In genomic region chr11:14387720-14388119, GRCm38 (mm10) we compare ENCODE assay signal across 25 mouse cellular contexts.
DNase-seq lines count a peak whose midpoint lies in the region; ATAC-seq lines count a peak whose summit lies in the region.
"Had no signal": no experiment of that assay in that cellular context is flagged by ENCODE, and none has a peak within 500 bp of the region (broad histone marks: within the 10 kb centered on the region; RNA-seq: fewer than 3 reads in every experiment).

No protein-coding gene starts in this region.

- no peak overlapping the region for H3K4me2 ChIP-seq in forebrain, embryonic 13.5 days
- no peak overlapping the region for H3K4me2 ChIP-seq in liver, embryonic 11.5 days
- H3K4me2 ChIP-seq: embryonic facial prominence, embryonic 13.5 days; heart, embryonic 11.5 days; hindbrain, embryonic 12.5 days; hindbrain, embryonic 15.5 days had no signal

- no peak overlapping the region for H3K9ac ChIP-seq in forebrain, embryonic 13.5 days
- H3K9ac ChIP-seq in liver, embryonic 11.5 days (ENCODE audit: low read depth, low read length): no peak overlapping the region
- H3K9ac ChIP-seq: embryonic facial prominence, embryonic 13.5 days; hindbrain, embryonic 12.5 days; hindbrain, embryonic 15.5 days had no signal

- H3K27ac ChIP-seq in forebrain, embryonic 13.5 days: no peak overlapping the region
- H3K27ac ChIP-seq in forebrain, embryonic 10.5 days: no peak overlapping the region
- no peak overlapping the region for H3K27ac ChIP-seq in liver, embryonic 11.5 days (ENCODE audit: low read depth, low read length)
- H3K27ac ChIP-seq: embryonic facial prominence, embryonic 10.5 days; embryonic facial prominence, embryonic 13.5 days; hindbrain, embryonic 12.5 days; hindbrain, embryonic 15.5 days had no signal

- no peak overlapping the region for H3K4me3 ChIP-seq in forebrain, embryonic 13.5 days
- no peak overlapping the region for H3K4me3 ChIP-seq in forebrain, embryonic 10.5 days
- no peak overlapping the region for H3K4me3 ChIP-seq in liver, embryonic 11.5 days (ENCODE audit: low read depth, low read length)
- H3K4me3 ChIP-seq: embryonic facial prominence, embryonic 10.5 days; embryonic facial prominence, embryonic 13.5 days; erythroblast, embryonic 14.5 days; hindbrain, embryonic 12.5 days; hindbrain, embryonic 15.5 days had no signal

- peak; percentile 66; the same call in 1 of the 2 replicates for ATAC-seq in forebrain, embryonic 13.5 days
- ATAC-seq in frontal cortex, adult (ENCODE audit: low TSS enrichment): peak; percentile 47; the same call in 1 of the 2 replicates
- ATAC-seq in liver, embryonic 11.5 days (replicated peaks; ENCODE audit: low FRiP score): no peak
- ATAC-seq: activated CD4-positive, CD25-positive, alpha-beta regulatory T cell, adult 4 months; intestine, postnatal 0 days had no signal

- no peaks in the 10 kb centered on the region for H3K9me3 ChIP-seq in forebrain, embryonic 13.5 days (replicated peaks)
- H3K9me3 ChIP-seq in forebrain, embryonic 10.5 days: no peaks in the 10 kb centered on the region
- H3K9me3 ChIP-seq in liver, embryonic 11.5 days (ENCODE audit: control insufficient read depth, low read length): no peaks in the 10 kb centered on the region
- H3K9me3 ChIP-seq: embryonic facial prominence, embryonic 10.5 days; embryonic facial prominence, embryonic 13.5 days; hindbrain, embryonic 12.5 days; hindbrain, embryonic 15.5 days had no signal

- no peaks in the 10 kb centered on the region for H3K36me3 ChIP-seq in forebrain, embryonic 13.5 days (ENCODE audit: poor library complexity, severe bottlenecking)
- no peaks in the 10 kb centered on the region for H3K36me3 ChIP-seq in forebrain, embryonic 10.5 days (replicated peaks)
- no peaks in the 10 kb centered on the region for H3K36me3 ChIP-seq in liver, embryonic 11.5 days (ENCODE audit: control insufficient read depth, insufficient read depth, low read length)
- H3K36me3 ChIP-seq: embryonic facial prominence, embryonic 10.5 days; embryonic facial prominence, embryonic 13.5 days; hindbrain, embryonic 12.5 days; hindbrain, embryonic 15.5 days had no signal

- 79% methylated on average over 5 of the region's 5 CpGs for WGBS in forebrain, embryonic 13.5 days
- WGBS in forebrain, embryonic 10.5 days: 79% methylated on average over 5 of the region's 5 CpGs
- WGBS in liver, embryonic 11.5 days: 78% methylated on average over 5 of the region's 5 CpGs

- H3K4me1 ChIP-seq in forebrain, embryonic 13.5 days: no peaks in the 10 kb centered on the region
- H3K4me1 ChIP-seq in forebrain, embryonic 10.5 days: no peaks in the 10 kb centered on the region
- H3K4me1 ChIP-seq in liver, embryonic 11.5 days (replicated peaks; ENCODE audit: control insufficient read depth, insufficient read depth, low read length): no peaks in the 10 kb centered on the region
- H3K4me1 ChIP-seq: embryonic facial prominence, embryonic 10.5 days; embryonic facial prominence, embryonic 13.5 days; hindbrain, embryonic 12.5 days; hindbrain, embryonic 15.5 days had no signal

- H3K27me3 ChIP-seq in forebrain, embryonic 13.5 days: no peaks in the 10 kb centered on the region
- no peaks in the 10 kb centered on the region for H3K27me3 ChIP-seq in forebrain, embryonic 10.5 days (ENCODE audit: poor library complexity, severe bottlenecking)
- no peaks in the 10 kb centered on the region for H3K27me3 ChIP-seq in liver, embryonic 11.5 days (replicated peaks; ENCODE audit: control insufficient read depth, insufficient read depth, low read length)
- H3K27me3 ChIP-seq: embryonic facial prominence, embryonic 13.5 days; hindbrain, embryonic 12.5 days; hindbrain, embryonic 15.5 days had no signal

- no peak for DNase-seq in forebrain, embryonic 10.5 days (ENCODE audit: extremely low spot score, low spot score)
- no peak for DNase-seq in frontal cortex, postnatal 14 days (ENCODE audit: low spot score in 2 of 2)
- peak; percentile 14 for DNase-seq in brain, embryonic 18.5 days (ENCODE audit: low read depth, low spot score)
- DNase-seq in liver, embryonic 11.5 days (ENCODE audit: low spot score): no peak
- no peak for DNase-seq in left cerebral cortex, postnatal 25 days (ENCODE audit: low spot score in 2 of 2)
- DNase-seq: adrenal gland, adult 8-10 months; adrenal gland, postnatal 25 days; cerebellum, adult 11-12 months; cerebellum, adult 8-10 months; cerebellum, postnatal 10 days; cerebellum, postnatal 36 days; embryo, embryonic 11 days; gastrocnemius, postnatal 10 days; gastrocnemius, postnatal 36 days; heart, adult 11 months had no signal

- intact Hi-C loops in left cerebral cortex, postnatal 25 days (cut with DNase I): no loop called here
